Mouse (Mus musculus): ENCODE results near the gene Purb. TPM values are rescaled to one million over a fixed set of nuclear protein-coding genes. Genes with fewer than 3 reads are reported as not detected.
"Not testable (repeated sequence)": the region's sequence is repeated elsewhere in the genome, so short reads cannot be mapped to it uniquely, and the experiment has no call there.

The Purb gene
- total and polyA plus RNA-seq, 2 experiments from 2014 or later = 18.6 to 53.5 TPM

- 92% methylated on average over 7 of the region's 7 CpGs for WGBS
- TF ChIP-seq CTCF (IDR thresholded peaks at IDR 0.05; ENCODE audit: low read depth) = no peak
Observed at GRCm38 (mm10) chr11:6430186-6430585, 45.5 kb downstream of the Purb start.

DNA sequence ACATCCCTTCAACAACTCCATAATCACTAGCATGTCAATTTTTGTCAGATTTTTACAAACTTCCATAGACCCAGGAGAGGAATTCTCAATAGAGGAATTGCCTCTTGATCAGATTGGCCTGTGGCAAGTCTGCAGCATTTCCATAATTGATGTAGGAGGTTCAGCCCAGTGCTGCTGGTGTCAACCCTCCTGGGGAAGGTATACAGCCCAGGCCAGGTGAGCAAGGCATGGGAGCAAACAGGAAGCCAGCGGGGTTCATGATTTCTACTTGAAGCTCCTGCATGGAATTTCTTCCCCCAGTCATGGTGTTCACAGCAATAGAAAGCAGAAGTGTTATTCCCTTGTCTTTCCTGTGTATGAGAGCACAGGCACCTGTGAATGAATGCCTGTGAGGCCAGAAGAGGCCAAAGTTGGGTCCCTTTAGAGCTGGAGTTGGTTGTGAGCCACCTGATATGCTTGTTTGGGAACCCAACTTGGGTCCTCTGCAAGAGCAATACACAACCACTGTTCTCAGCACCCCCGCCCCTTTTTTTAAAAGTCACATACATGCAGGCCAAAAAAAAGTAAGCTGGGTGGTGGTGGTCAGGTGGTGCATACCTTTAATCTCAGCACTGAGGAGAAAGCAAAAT, 54.9 kb downstream of the Purb start:
- H3K9ac ChIP-seq = no peak overlapping the region
- no peaks in the 10 kb centered on the region for H3K27me3 ChIP-seq (ENCODE audit: insufficient read depth, low read length)
- no peak overlapping the region for H3K4me2 ChIP-seq (ENCODE audit: low read depth)
- no peak for ATAC-seq
- 76% methylated on average over 2 of the region's 2 CpGs for WGBS
- no peak overlapping the region for H3K27ac ChIP-seq (ENCODE audit: low read depth, low read length)
- peaks cover 35% of the 10 kb centered on the region for H3K36me3 ChIP-seq (ENCODE audit: insufficient read depth)
- H3K4me3 ChIP-seq (ENCODE audit: low read depth, low read length) = no peak overlapping the region
- 0 out of 2 replicates have a peak, but pooled peaks cover 7% of the 10 kb centered on the region for H3K4me1 ChIP-seq (ENCODE audit: insufficient read depth)
- DNase-seq = no peak
- H3K9me3 ChIP-seq (ENCODE audit: low read length) = no peaks in the 10 kb centered on the region
- TF ChIP-seq CTCF (IDR thresholded peaks at IDR 0.05; ENCODE audit: low read depth) = no peak

More at GRCm38 (mm10) chr11:6430186-6430585, 45.5 kb downstream of the Purb start:
- no peak overlapping the region for H3K4me3 ChIP-seq (ENCODE audit: low read depth, low read length)
- no peak overlapping the region for H3K9ac ChIP-seq
- no peaks in the 10 kb centered on the region for H3K27me3 ChIP-seq (ENCODE audit: insufficient read depth, low read length)
- H3K27ac ChIP-seq (ENCODE audit: low read depth, low read length) = no peak overlapping the region
- H3K4me1 ChIP-seq (ENCODE audit: insufficient read depth) = no peaks in the 10 kb centered on the region
- no peaks in the 10 kb centered on the region for H3K9me3 ChIP-seq (ENCODE audit: low read length)
- ATAC-seq (no peak), DNase-seq (no peak)
- peaks cover 43% of the 10 kb centered on the region for H3K36me3 ChIP-seq (ENCODE audit: insufficient read depth)
- no peak overlapping the region for H3K4me2 ChIP-seq (ENCODE audit: low read depth)

DNA sequence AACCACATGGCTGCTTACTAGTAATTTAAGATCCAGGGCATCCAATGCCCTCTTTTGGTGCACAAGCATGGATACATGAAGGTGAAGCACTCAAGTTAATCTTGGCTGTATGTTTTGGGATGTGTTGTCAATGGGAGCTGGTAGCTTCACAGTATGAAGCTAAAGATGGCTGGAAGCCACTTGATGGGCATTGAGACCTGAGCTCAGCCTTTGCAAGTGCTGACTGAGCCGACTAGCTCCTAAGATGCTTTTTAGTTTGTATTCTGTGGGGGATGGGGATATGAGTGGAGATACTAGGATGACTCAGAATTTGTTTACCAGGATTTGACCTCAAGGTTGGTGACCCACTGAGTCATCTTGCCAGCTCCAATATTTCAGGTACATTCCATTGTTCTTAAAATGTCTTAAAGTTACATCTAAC, 55.4 kb downstream of the Purb start:
- H3K36me3 ChIP-seq (ENCODE audit: insufficient read depth) = peaks cover 35% of the 10 kb centered on the region
- no peaks in the 10 kb centered on the region for H3K27me3 ChIP-seq (ENCODE audit: insufficient read depth, low read length)
- 0 out of 2 replicates have a peak, but pooled peaks cover 7% of the 10 kb centered on the region for H3K4me1 ChIP-seq (ENCODE audit: insufficient read depth)
- 21% methylated on average over 1 of the region's 1 CpGs for WGBS
- H3K4me2 ChIP-seq (ENCODE audit: low read depth) = no peak overlapping the region
- no peak overlapping the region for H3K4me3 ChIP-seq (ENCODE audit: low read depth, low read length)
- no peaks in the 10 kb centered on the region for H3K9me3 ChIP-seq (ENCODE audit: low read length)
- DNase-seq = no peak
- H3K9ac ChIP-seq = no peak overlapping the region
- no peak overlapping the region for H3K27ac ChIP-seq (ENCODE audit: low read depth, low read length)
- no peak for TF ChIP-seq CTCF (IDR thresholded peaks at IDR 0.05; ENCODE audit: low read depth)
- no peak for ATAC-seq

DNA sequence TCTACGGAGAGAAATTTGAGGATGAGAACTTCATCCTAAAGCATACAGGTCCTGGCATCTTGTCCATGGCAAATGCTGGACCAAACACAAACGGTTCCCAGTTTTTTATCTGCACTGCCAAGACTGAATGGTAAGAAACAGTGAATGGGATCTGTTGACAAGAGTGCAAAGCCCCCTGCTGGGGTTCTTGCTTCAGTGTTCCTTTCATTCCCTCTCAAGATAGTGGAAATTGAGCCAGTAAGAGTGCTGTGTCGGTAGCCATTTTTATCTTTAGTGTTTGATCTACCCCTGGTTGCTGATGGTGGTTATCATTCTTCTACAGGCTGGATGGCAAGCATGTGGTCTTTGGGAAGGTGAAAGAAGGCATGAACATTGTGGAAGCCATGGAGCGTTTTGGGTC, 56.6 kb downstream of the Purb start:
- 0 out of 2 replicates have a peak, but pooled peaks cover 14% of the 10 kb centered on the region for H3K4me1 ChIP-seq (ENCODE audit: insufficient read depth)
- H3K4me3 ChIP-seq (ENCODE audit: low read depth, low read length); ATAC-seq; H3K9ac ChIP-seq; DNase-seq; H3K27ac ChIP-seq (ENCODE audit: low read depth, low read length); H3K4me2 ChIP-seq (ENCODE audit: low read depth); H3K9me3 ChIP-seq (ENCODE audit: low read length); H3K27me3 ChIP-seq (ENCODE audit: insufficient read depth, low read length): not testable (repeated sequence)
- H3K36me3 ChIP-seq (ENCODE audit: insufficient read depth) = peaks cover 29% of the 10 kb centered on the region
- 43% methylated on average over 4 of the region's 4 CpGs for WGBS

- H3K4me3 ChIP-seq (ENCODE audit: low read depth, low read length) = no peak overlapping the region
- H3K4me2 ChIP-seq (ENCODE audit: low read depth) = no peak overlapping the region
- TF ChIP-seq CTCF (IDR thresholded peaks at IDR 0.05; ENCODE audit: low read depth) = no peak
- no peak for ATAC-seq
- H3K4me1 ChIP-seq (ENCODE audit: insufficient read depth) = 0 out of 2 replicates have a peak, but pooled peaks cover 14% of the 10 kb centered on the region
- no peak overlapping the region for H3K9ac ChIP-seq
- 80% methylated on average over 5 of the region's 5 CpGs for WGBS
- no peak overlapping the region for H3K27ac ChIP-seq (ENCODE audit: low read depth, low read length)
- no peaks in the 10 kb centered on the region for H3K27me3 ChIP-seq (ENCODE audit: insufficient read depth, low read length)
- peaks cover 29% of the 10 kb centered on the region for H3K36me3 ChIP-seq (ENCODE audit: insufficient read depth)
- DNase-seq = no peak
- H3K9me3 ChIP-seq (ENCODE audit: low read length) = no peaks in the 10 kb centered on the region
Observed at GRCm38 (mm10) chr11:6418751-6419150, 57.0 kb downstream of the Purb start.

Small RNA genes within 50 kb of the gene (microRNA-seq; reads per million reads assigned to microRNA genes)
- gene Gm22123 = 0 to 0.12 reads per million in 2 experiments

Other genes starting within 250 kb of the Purb start
- gene Npc1l1, start 245.8 kb downstream of the Purb start, total RNA-seq (2014; rRNA removed) = not detected in 2 replicates
- gene Npc1l1, start 245.8 kb downstream of the Purb start, polyA plus RNA-seq (2015; fragmentation: Nextera tagmentation; extraction: Ambion mirVana) = not detected in 2 replicates
- 70.4 and 76.9 TPM in 2 replicates for gene Ddx56, start 208.1 kb downstream of the Purb start, total RNA-seq (2014; rRNA removed)
- gene Ddx56, start 208.1 kb downstream of the Purb start, polyA plus RNA-seq (2015; fragmentation: Nextera tagmentation; extraction: Ambion mirVana) = 65.7 and 71.3 TPM in 2 replicates
- gene Tmed4, start 201.0 kb downstream of the Purb start, total RNA-seq (2014; rRNA removed) = 67.9 and 70.4 TPM in 2 replicates
- 95.0 and 95.5 TPM in 2 replicates for gene Tmed4, start 201.0 kb downstream of the Purb start, polyA plus RNA-seq (2015; fragmentation: Nextera tagmentation; extraction: Ambion mirVana)
- gene Ogdh, start 184.3 kb downstream of the Purb start, total RNA-seq (2014; rRNA removed) = 75.8 and 97.4 TPM in 2 replicates
- 107 and 124 TPM in 2 replicates for gene Ogdh, start 184.3 kb downstream of the Purb start, polyA plus RNA-seq (2015; fragmentation: Nextera tagmentation; extraction: Ambion mirVana)
- gene Zmiz2, start 86.8 kb downstream of the Purb start, total RNA-seq (2014; rRNA removed) = 109 and 129 TPM in 2 replicates
- gene Zmiz2, start 86.8 kb downstream of the Purb start, polyA plus RNA-seq (2015; fragmentation: Nextera tagmentation; extraction: Ambion mirVana) = 38.1 and 43.8 TPM in 2 replicates
- 3,025 and 4,002 TPM in 2 replicates for gene Ppia, start 60.5 kb downstream of the Purb start, total RNA-seq (2014; rRNA removed)
- gene Ppia, start 60.5 kb downstream of the Purb start, polyA plus RNA-seq (2015; fragmentation: Nextera tagmentation; extraction: Ambion mirVana) = 5,423 and 7,006 TPM in 2 replicates
- 55.3 and 68.0 TPM in 2 replicates for gene H2afv, start 31.5 kb downstream of the Purb start, total RNA-seq (2014; rRNA removed)
- gene H2afv, start 31.5 kb downstream of the Purb start, polyA plus RNA-seq (2015; fragmentation: Nextera tagmentation; extraction: Ambion mirVana) = 185 and 235 TPM in 2 replicates
- gene Myo1g, start 45.0 kb upstream of the Purb start, total RNA-seq (2014; rRNA removed) = 0.23 and 0.90 TPM in 2 replicates
- gene Myo1g, start 45.0 kb upstream of the Purb start, polyA plus RNA-seq (2015; fragmentation: Nextera tagmentation; extraction: Ambion mirVana) = 0.24 and 0.75 TPM in 2 replicates
- 58.9 and 65.6 TPM in 2 replicates for gene Ccm2, start 71.0 kb upstream of the Purb start, total RNA-seq (2014; rRNA removed)
- gene Ccm2, start 71.0 kb upstream of the Purb start, polyA plus RNA-seq (2015; fragmentation: Nextera tagmentation; extraction: Ambion mirVana) = 84.0 and 84.7 TPM in 2 replicates
- 69.4 and 75.6 TPM in 2 replicates for gene Nacad, start 130.1 kb upstream of the Purb start, total RNA-seq (2014; rRNA removed)
- gene Nacad, start 130.1 kb upstream of the Purb start, polyA plus RNA-seq (2015; fragmentation: Nextera tagmentation; extraction: Ambion mirVana) = 46.4 and 61.3 TPM in 2 replicates
- 32.2 and 41.9 TPM in 2 replicates for gene Tbrg4, start 150.2 kb upstream of the Purb start, total RNA-seq (2014; rRNA removed)
- 30.9 and 31.6 TPM in 2 replicates for gene Tbrg4, start 150.2 kb upstream of the Purb start, polyA plus RNA-seq (2015; fragmentation: Nextera tagmentation; extraction: Ambion mirVana)
- not detected in 2 replicates for gene Wap, start 162.7 kb upstream of the Purb start, total RNA-seq (2014; rRNA removed)
- not detected in 2 replicates for gene Wap, start 162.7 kb upstream of the Purb start, polyA plus RNA-seq (2015; fragmentation: Nextera tagmentation; extraction: Ambion mirVana)
- gene Ramp3, start 182.6 kb upstream of the Purb start, total RNA-seq (2014; rRNA removed) = 12.9 and 21.1 TPM in 2 replicates
- gene Ramp3, start 182.6 kb upstream of the Purb start, polyA plus RNA-seq (2015; fragmentation: Nextera tagmentation; extraction: Ambion mirVana) = 17.6 and 20.0 TPM in 2 replicates